Mouse (Mus musculus) megakaryocyte, embryonic 14.5 days (primary cell): ENCODE results near the gene Ppp2r2c.

Source experiments
- FLI1 ChIP-seq: IDR thresholded peaks from 2 replicates; pipeline ENCODE4 v1.6.1; 2012; ENCODE audit warnings: low read length, inconsistent platforms, mixed read lengths
- GATA1 ChIP-seq: IDR thresholded peaks from 3 replicates; pipeline ENCODE4 v1.6.1; 2012; ENCODE audit warnings: mixed read lengths, low read length, inconsistent platforms, borderline replicate concordance

DNA sequence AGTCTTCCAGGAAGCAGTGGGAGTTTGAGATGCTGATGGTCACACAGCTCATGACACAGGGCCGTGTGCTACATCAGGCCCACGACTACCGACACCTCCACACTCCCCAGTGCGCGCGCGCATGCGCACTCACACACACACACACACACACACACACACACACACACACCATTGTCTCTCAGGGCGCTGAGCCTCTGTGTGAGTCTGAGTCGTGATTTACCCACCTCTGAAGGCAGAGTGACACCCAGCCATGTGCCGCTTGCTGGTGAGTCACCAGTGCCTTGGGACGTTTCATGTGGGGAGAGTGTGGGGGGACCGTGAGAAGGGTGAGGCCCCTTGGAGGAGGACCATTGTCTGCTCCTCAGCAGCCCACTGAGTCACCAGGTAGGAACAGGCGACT lies 128.1 kb downstream of the Ppp2r2c start:
- TF ChIP-seq GATA1, result no peak
- no peak for TF ChIP-seq FLI1
